Mouse (Mus musculus): ENCODE results near the gene Usp10. TPM values are rescaled to one million over a fixed set of nuclear protein-coding genes. Genes with fewer than 3 reads are reported as not detected.

Gene Usp10
- polyA plus RNA-seq, 1 experiment from 2014 or later, result 116 TPM

- Histone ChIP-seq H3K4me2 (no peak overlapping the region), H3K9ac (no peak overlapping the region), H3K9me3 (no peaks in the 10 kb centered on the region), H3K36me3 (no peaks in the 10 kb centered on the region), H3K27ac (replicated peaks) (no peak overlapping the region), H3K4me1 (replicated peaks) (0 out of 2 replicates have a peak, but pooled peaks cover 2% of the 10 kb centered on the region), H3K4me3 (no peak overlapping the region), H3K27me3 (no peaks in the 10 kb centered on the region)
- no peak for ATAC-seq (ENCODE audit: low read depth)
- 86% methylated on average over 9 of the region's 9 CpGs for WGBS
These were observed 57.3 kb downstream of the Usp10 start for GRCm38 (mm10) chr8:119967435-119967834.

- ATAC-seq (ENCODE audit: low read depth), result no peak
- WGBS, result 83% methylated on average over 9 of the region's 9 CpGs
- Histone ChIP-seq H3K4me1 (replicated peaks) (0 out of 2 replicates have a peak, but pooled peaks cover 3% of the 10 kb centered on the region), H3K4me2 (no peak overlapping the region), H3K27me3 (no peaks in the 10 kb centered on the region), H3K27ac (replicated peaks) (no peak overlapping the region), H3K9me3 (no peaks in the 10 kb centered on the region), H3K9ac (no peak overlapping the region), H3K36me3 (no peaks in the 10 kb centered on the region), H3K4me3 (no peak overlapping the region)
These were observed 60.0 kb downstream of the Usp10 start for GRCm38 (mm10) chr8:119970169-119970568.

GRCm38 (mm10) chr8:119972558-119972957 is 62.4 kb downstream of the Usp10 start:
- ATAC-seq (ENCODE audit: low read depth), result no peak
- Histone ChIP-seq H3K9me3 (no peaks in the 10 kb centered on the region), H3K4me1 (replicated peaks) (0 out of 2 replicates have a peak, but pooled peaks cover 3% of the 10 kb centered on the region), H3K9ac (no peak overlapping the region), H3K4me2 (no peak overlapping the region), H3K36me3 (no peaks in the 10 kb centered on the region), H3K4me3 (no peak overlapping the region), H3K27me3 (no peaks in the 10 kb centered on the region), H3K27ac (replicated peaks) (no peak overlapping the region)
- WGBS, result 76% methylated on average over 12 of the region's 12 CpGs

GRCm38 (mm10) chr8:119978770-119979381 is 68.7 kb downstream of the Usp10 start:
- ATAC-seq (ENCODE audit: low read depth), result no peak
- WGBS, result 66% methylated on average over 11 of the region's 11 CpGs
- H3K27me3 ChIP-seq, result no peaks in the 10 kb centered on the region
- no peaks in the 10 kb centered on the region for H3K4me1 ChIP-seq (replicated peaks)
- no peak overlapping the region for H3K9ac ChIP-seq
- H3K4me3 ChIP-seq, result no peak overlapping the region
- no peak overlapping the region for H3K27ac ChIP-seq (replicated peaks)
- H3K9me3 ChIP-seq, result no peaks in the 10 kb centered on the region
- H3K36me3 ChIP-seq, result no peaks in the 10 kb centered on the region
- H3K4me2 ChIP-seq, result no peak overlapping the region

GRCm38 (mm10) chr8:119981253-119981652 is 71.1 kb downstream of the Usp10 start:
- H3K4me3 ChIP-seq, result no peak overlapping the region
- no peaks in the 10 kb centered on the region for H3K36me3 ChIP-seq
- no peak overlapping the region for H3K27ac ChIP-seq (replicated peaks)
- WGBS, result 66% methylated on average over 4 of the region's 4 CpGs
- no peaks in the 10 kb centered on the region for H3K27me3 ChIP-seq
- H3K9ac ChIP-seq, result no peak overlapping the region
- ATAC-seq (ENCODE audit: low read depth), result no peak
- H3K4me1 ChIP-seq (replicated peaks), result no peaks in the 10 kb centered on the region
- H3K9me3 ChIP-seq, result no peaks in the 10 kb centered on the region
- no peak overlapping the region for H3K4me2 ChIP-seq

GRCm38 (mm10) chr8:119984085-119984484 is 73.9 kb downstream of the Usp10 start:
- Histone ChIP-seq H3K9me3 (no peaks in the 10 kb centered on the region), H3K4me3 (no peak overlapping the region), H3K27me3 (no peaks in the 10 kb centered on the region), H3K36me3 (no peaks in the 10 kb centered on the region), H3K27ac (replicated peaks) (no peak overlapping the region), H3K4me2 (no peak overlapping the region), H3K9ac (no peak overlapping the region), H3K4me1 (replicated peaks) (no peaks in the 10 kb centered on the region)
- ATAC-seq (ENCODE audit: low read depth), result no peak

GRCm38 (mm10) chr8:119986174-119986573 is 76.0 kb downstream of the Usp10 start:
- ATAC-seq (ENCODE audit: low read depth), result no peak
- H3K36me3 ChIP-seq, result no peaks in the 10 kb centered on the region
- peaks cover 9% of the 10 kb centered on the region for H3K27me3 ChIP-seq
- H3K9me3 ChIP-seq, result no peaks in the 10 kb centered on the region
- no peak overlapping the region for H3K9ac ChIP-seq
- no peaks in the 10 kb centered on the region for H3K4me1 ChIP-seq (replicated peaks)
- WGBS, result 70% methylated on average over 5 of the region's 5 CpGs
- no peak overlapping the region for H3K27ac ChIP-seq (replicated peaks)
- H3K4me2 ChIP-seq, result no peak overlapping the region
- H3K4me3 ChIP-seq, result no peak overlapping the region

- Histone ChIP-seq H3K4me2 (no peak overlapping the region), H3K4me1 (replicated peaks) (peaks cover 13% of the 10 kb centered on the region), H3K9ac (no peak overlapping the region), H3K27ac (replicated peaks) (no peak overlapping the region), H3K36me3 (no peaks in the 10 kb centered on the region), H3K9me3 (no peaks in the 10 kb centered on the region), H3K4me3 (no peak overlapping the region), H3K27me3 (peaks cover 28% of the 10 kb centered on the region)
- no peak for ATAC-seq (ENCODE audit: low read depth)
- WGBS, result 75% methylated on average over 15 of the region's 15 CpGs
These were observed 77.9 kb downstream of the Usp10 start for GRCm38 (mm10) chr8:119988087-119988486.

GRCm38 (mm10) chr8:119992249-119992648 is 82.1 kb downstream of the Usp10 start, which contains the start of gene Crispld2:
Crispld2 (plus strand) TSS chr8:119992438.
- H3K9ac ChIP-seq, result 0 out of 2 replicates have a peak within 1 kb of the TSS, but pooled peaks have one; percentile 6
- H3K4me1 ChIP-seq (replicated peaks), result peaks cover 26% of the 10 kb centered on the region
- no peak within 1 kb of the TSS for H3K27ac ChIP-seq (replicated peaks)
- ATAC-seq (ENCODE audit: low read depth), result peak; percentile 88
- H3K27me3 ChIP-seq, result peaks cover 39% of the 10 kb centered on the region
- under 1% methylated on average over 25 of the region's 25 CpGs for WGBS
- peak within 1 kb of the TSS; percentile 59 for H3K4me2 ChIP-seq
- peak within 1 kb of the TSS; percentile 29 for H3K4me3 ChIP-seq
- no peaks in the 10 kb centered on the region for H3K9me3 ChIP-seq
- H3K36me3 ChIP-seq, result no peaks in the 10 kb centered on the region

GRCm38 (mm10) chr8:119994114-119994513 is 84.0 kb downstream of the Usp10 start:
- H3K27me3 ChIP-seq, result peaks cover 39% of the 10 kb centered on the region
- no peak for ATAC-seq (ENCODE audit: low read depth)
- WGBS, result 70% methylated on average over 7 of the region's 7 CpGs

GRCm38 (mm10) chr8:119994556-119994955 is 84.4 kb downstream of the Usp10 start:
- no peak overlapping the region for H3K4me2 ChIP-seq
- H3K4me3 ChIP-seq, result no peak overlapping the region
- no peak for ATAC-seq (ENCODE audit: low read depth)
- peaks cover 39% of the 10 kb centered on the region for H3K27me3 ChIP-seq
- H3K27ac ChIP-seq (replicated peaks), result no peak overlapping the region
- 63% methylated on average over 6 of the region's 6 CpGs for WGBS
- H3K9me3 ChIP-seq, result no peaks in the 10 kb centered on the region
- peaks cover 26% of the 10 kb centered on the region for H3K4me1 ChIP-seq (replicated peaks)
- H3K9ac ChIP-seq, result no peak overlapping the region
- no peaks in the 10 kb centered on the region for H3K36me3 ChIP-seq

More at GRCm38 (mm10) chr8:119994114-119994513, 84.0 kb downstream of the Usp10 start:
- Histone ChIP-seq H3K9ac (no peak overlapping the region), H3K27ac (replicated peaks) (no peak overlapping the region), H3K4me1 (replicated peaks) (peaks cover 26% of the 10 kb centered on the region), H3K9me3 (no peaks in the 10 kb centered on the region), H3K4me3 (no peak overlapping the region), H3K36me3 (no peaks in the 10 kb centered on the region), H3K4me2 (no peak overlapping the region)

GRCm38 (mm10) chr8:119997266-119997665 is 87.1 kb downstream of the Usp10 start:
- no peak for ATAC-seq (ENCODE audit: low read depth)
- H3K27me3 ChIP-seq, result peaks cover 19% of the 10 kb centered on the region
- no peak overlapping the region for H3K4me3 ChIP-seq
- no peak overlapping the region for H3K9ac ChIP-seq
- peaks cover 25% of the 10 kb centered on the region for H3K4me1 ChIP-seq (replicated peaks)
- no peaks in the 10 kb centered on the region for H3K36me3 ChIP-seq
- H3K4me2 ChIP-seq, result no peak overlapping the region
- no peak overlapping the region for H3K27ac ChIP-seq (replicated peaks)
- WGBS, result 74% methylated on average over 4 of the region's 4 CpGs
- no peaks in the 10 kb centered on the region for H3K9me3 ChIP-seq

GRCm38 (mm10) chr8:120000461-120000860 is 90.3 kb downstream of the Usp10 start:
- no peaks in the 10 kb centered on the region for H3K9me3 ChIP-seq
- H3K36me3 ChIP-seq, result no peaks in the 10 kb centered on the region
- H3K4me2 ChIP-seq, result no peak overlapping the region
- H3K27me3 ChIP-seq, result no peaks in the 10 kb centered on the region
- peaks cover 14% of the 10 kb centered on the region for H3K4me1 ChIP-seq (replicated peaks)
- no peak overlapping the region for H3K4me3 ChIP-seq
- H3K27ac ChIP-seq (replicated peaks), result no peak overlapping the region
- WGBS, result 74% methylated on average over 8 of the region's 8 CpGs
- ATAC-seq (ENCODE audit: low read depth), result no peak
- no peak overlapping the region for H3K9ac ChIP-seq

Measured in neural tube, embryonic 13.5 days (tissue).